Mouse (Mus musculus) liver, embryonic 13.5 days (tissue): Measurements from ENCODE around the gene Tet3. TPM values are rescaled to one million over a fixed set of nuclear protein-coding genes. Genes with fewer than 3 reads are reported as not detected.

Experiments
- ATAC-seq: fragments of 200-750 bp; cut with Nextera tagmentation; 2 replicates; pipeline ENCODE4 v1.8.0; 2017; ENCODE audit warnings: low read depth, mild to moderate bottlenecking, moderate number of reproducible peaks, moderate library complexity
- DNase-seq: peaks from one replicate; pipeline ENCODE4 v3.0.0; 2022
- H3K27ac ChIP-seq: fragments of 300-500 bp; sonication (generic); 2 replicates; pipeline ENCODE4 v1.5.1; 2015; ENCODE audit warnings: moderate library complexity, mild to moderate bottlenecking, inconsistent platforms
- H3K27me3 ChIP-seq: fragments of 300-500 bp; sonication (generic); 2 replicates; pipeline ENCODE4 v1.6.1; 2015; ENCODE audit warnings: mild to moderate bottlenecking, inconsistent platforms
- H3K36me3 ChIP-seq: fragments of 300-500 bp; sonication (generic); 2 replicates; pipeline ENCODE4 v1.6.1; 2015; ENCODE audit warnings: mild to moderate bottlenecking, inconsistent platforms
- H3K4me1 ChIP-seq: fragments of 300-500 bp; sonication (generic); replicated peaks from 2 replicates; pipeline ENCODE4 v1.6.1; 2015; ENCODE audit warnings: inconsistent platforms
- H3K4me2 ChIP-seq: fragments of 300-500 bp; sonication (generic); 2 replicates; pipeline ENCODE4 v1.6.1; 2015; ENCODE audit warnings: inconsistent platforms, mild to moderate bottlenecking, moderate library complexity
- H3K4me3 ChIP-seq: fragments of 300-500 bp; sonication (generic); replicated peaks from 2 replicates; pipeline ENCODE4 v1.5.1; 2015; ENCODE audit warnings: mild to moderate bottlenecking, inconsistent platforms
- H3K9ac ChIP-seq: fragments of 300-500 bp; sonication (generic); 2 replicates; pipeline ENCODE4 v1.6.1; 2015; ENCODE audit warnings: mild to moderate bottlenecking, inconsistent platforms
- H3K9me3 ChIP-seq: fragments of 300-500 bp; sonication (generic); replicated peaks from 2 replicates; pipeline ENCODE4 v1.6.1; 2016; ENCODE audit warnings: inconsistent platforms
- WGBS: fragments of 180-500 bp; shearing (Covaris S2); methylation state at CpG from one replicate; pipeline ENCODE4 v1.1.7; 2015; ENCODE audit not compliant: insufficient replicate concordance; 5-methylcytosine and 5-hydroxymethylcytosine counted together
- polyA plus RNA-seq: library from polyadenylated mRNA; unstranded; fragments of >200 nt; fragmentation: Nextera tagmentation; extraction: Ambion mirVana; gene quantifications from 2 replicates; pipeline ENCODE4 v1.2.1, GENCODE M21; 2015

Tet3 gene
- polyA plus RNA-seq, 1 experiment from 2014 or later: 10.4 TPM

GRCm38 (mm10) chr6:83475431-83475830, 16.5 kb upstream of the Tet3 start:
- Histone ChIP-seq H3K9ac (no peak overlapping the region), H3K4me3 (no peak overlapping the region), H3K4me2 (no peak overlapping the region), H3K27me3 (no peaks in the 10 kb centered on the region), H3K4me1 (no peaks in the 10 kb centered on the region), H3K27ac (no peak overlapping the region), H3K36me3 (peaks cover 16% of the 10 kb centered on the region), H3K9me3 (no peaks in the 10 kb centered on the region)
- ATAC-seq: no peak
- DNase-seq: no peak
- WGBS: 56% methylated on average over 7 of the region's 7 CpGs

DNA sequence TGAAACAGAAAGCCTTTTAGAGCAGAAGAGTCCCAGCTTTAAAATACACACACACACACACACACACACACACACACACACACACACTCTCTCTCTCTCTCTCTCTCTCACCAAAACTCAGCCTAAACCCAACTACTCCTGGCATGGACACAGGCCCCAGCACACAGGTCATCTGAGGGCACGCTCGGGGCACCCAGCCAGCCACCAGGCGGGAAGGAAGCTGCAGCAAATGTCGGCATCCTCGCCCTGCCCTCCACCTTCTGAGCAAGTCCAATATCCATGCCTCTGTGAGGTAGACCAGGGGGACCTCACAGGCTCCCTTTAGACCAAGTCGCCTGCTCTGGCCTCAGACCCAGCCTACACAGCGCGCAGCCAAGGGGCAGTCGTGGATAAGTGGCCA, 14.4 kb upstream of the Tet3 start:
- 82% methylated on average over 9 of the region's 9 CpGs for WGBS
- Histone ChIP-seq H3K36me3 (no peaks in the 10 kb centered on the region), H3K4me3 (no peak overlapping the region), H3K4me2 (no peak overlapping the region), H3K9me3 (no peaks in the 10 kb centered on the region), H3K9ac (no peak overlapping the region), H3K4me1 (no peaks in the 10 kb centered on the region), H3K27ac (no peak overlapping the region), H3K27me3 (no peaks in the 10 kb centered on the region)
- ATAC-seq (no peak), DNase-seq (no peak)

- no peak overlapping the region for H3K4me2 ChIP-seq
- no peak for DNase-seq
- 82% methylated on average over 7 of the region's 7 CpGs for WGBS
- H3K9ac ChIP-seq: no peak overlapping the region
- H3K27ac ChIP-seq: no peak overlapping the region
- H3K4me1 ChIP-seq: no peaks in the 10 kb centered on the region
- no peaks in the 10 kb centered on the region for H3K9me3 ChIP-seq
- H3K36me3 ChIP-seq: no peaks in the 10 kb centered on the region
- H3K27me3 ChIP-seq: no peaks in the 10 kb centered on the region
- ATAC-seq: no peak
- H3K4me3 ChIP-seq: no peak overlapping the region
Measured at GRCm38 (mm10) chr6:83471739-83472138, 12.9 kb upstream of the Tet3 start.

DNA sequence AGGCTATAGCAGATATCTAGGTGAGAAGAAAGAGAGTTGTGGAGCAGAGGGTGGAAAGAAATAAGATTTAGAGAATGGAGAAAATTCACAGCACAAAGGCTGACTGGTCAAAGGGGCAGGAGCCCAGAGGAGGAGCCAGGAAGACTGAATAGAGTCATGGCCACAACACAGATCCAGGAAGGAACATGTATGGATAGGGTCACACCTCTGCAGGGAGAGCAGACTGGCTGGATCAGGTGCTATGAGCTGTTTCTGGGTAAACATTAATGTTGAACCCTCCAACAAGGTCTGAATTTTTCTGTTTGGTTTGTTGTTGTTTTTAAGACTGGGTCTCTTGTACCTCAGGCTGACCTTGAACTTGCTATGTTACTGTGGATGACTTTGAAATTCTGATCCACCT, 5.1 kb upstream of the Tet3 start:
- Histone ChIP-seq H3K36me3 (no peaks in the 10 kb centered on the region), H3K9ac (no peak overlapping the region), H3K4me1 (peaks cover 19% of the 10 kb centered on the region), H3K4me2 (no peak overlapping the region), H3K27ac (no peak overlapping the region), H3K4me3 (no peak overlapping the region), H3K9me3 (no peaks in the 10 kb centered on the region), H3K27me3 (no peaks in the 10 kb centered on the region)
- ATAC-seq (no peak), DNase-seq (no peak)

DNA sequence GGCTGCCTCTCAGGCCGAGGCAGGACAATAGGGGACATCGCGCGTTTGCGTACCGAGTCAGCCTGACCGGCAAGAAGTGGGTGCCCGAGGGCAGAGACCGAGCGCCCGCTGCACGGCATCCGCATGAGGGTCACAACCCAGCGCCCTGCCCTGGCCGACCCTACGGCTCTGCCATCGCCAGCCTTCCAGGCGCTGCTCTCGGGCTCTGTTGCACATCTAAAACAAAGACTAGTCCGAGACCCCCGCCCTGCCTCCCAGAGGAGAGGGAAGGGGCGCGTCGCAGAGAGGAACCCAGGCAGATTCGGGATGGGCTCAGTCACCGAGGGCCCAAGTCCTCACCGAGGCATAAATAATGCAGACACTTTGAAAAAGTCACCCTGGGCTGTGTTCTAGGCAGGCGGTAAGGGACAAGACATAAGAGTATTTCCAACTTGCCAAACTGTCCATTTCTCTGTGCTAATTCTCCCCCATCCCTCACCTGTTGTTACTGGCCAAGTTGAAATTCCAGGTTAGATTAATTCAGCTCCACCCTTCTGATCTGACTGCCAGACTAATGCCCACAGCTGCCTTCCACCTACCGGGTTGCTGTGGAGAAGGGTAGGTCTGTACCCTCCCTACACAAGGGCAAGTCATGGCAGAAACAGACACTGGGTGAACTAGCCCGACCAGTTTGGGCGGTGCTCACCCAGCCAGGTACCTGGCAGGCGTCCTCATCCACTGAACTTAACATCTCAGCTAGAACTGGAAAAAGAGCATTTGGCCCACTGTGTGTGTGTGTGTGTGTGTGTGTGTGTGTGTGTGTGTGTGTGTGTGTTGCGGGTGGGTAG, 1.7 kb downstream of the Tet3 start:
- peak overlapping the region; percentile 87 for H3K9ac ChIP-seq
- H3K4me1 ChIP-seq: peaks cover 83% of the 10 kb centered on the region
- H3K4me2 ChIP-seq: peak overlapping the region; percentile 98
- WGBS: 4% methylated on average over 33 of the region's 33 CpGs
- H3K9me3 ChIP-seq: no peaks in the 10 kb centered on the region
- peak; percentile 21 for ATAC-seq
- DNase-seq: no peak
- H3K27me3 ChIP-seq: peaks cover 16% of the 10 kb centered on the region; the same call in 1 of the 2 replicates
- H3K27ac ChIP-seq: peak overlapping the region; percentile 83
- 0 out of 2 replicates have a peak, but pooled peaks cover 8% of the 10 kb centered on the region for H3K36me3 ChIP-seq
- peak overlapping the region; percentile 74 for H3K4me3 ChIP-seq

- ATAC-seq: peak; percentile 74
- peak overlapping the region; percentile 87 for H3K9ac ChIP-seq
- peak overlapping the region; percentile 83 for H3K27ac ChIP-seq
- peaks cover 16% of the 10 kb centered on the region; the same call in 1 of the 2 replicates for H3K27me3 ChIP-seq
- peak overlapping the region; percentile 98 for H3K4me2 ChIP-seq
- H3K4me1 ChIP-seq: peaks cover 92% of the 10 kb centered on the region
- WGBS: under 1% methylated on average over 96 of the region's 105 CpGs
- no peaks in the 10 kb centered on the region for H3K9me3 ChIP-seq
- H3K36me3 ChIP-seq: 0 out of 2 replicates have a peak, but pooled peaks cover 8% of the 10 kb centered on the region
- peak; percentile 57 for DNase-seq
- peak overlapping the region; percentile 74 for H3K4me3 ChIP-seq
Measured at GRCm38 (mm10) chr6:83456131-83456983, 2.5 kb downstream of the Tet3 start.

GRCm38 (mm10) chr6:83455328-83456130, 3.4 kb downstream of the Tet3 start:
- DNase-seq (no peak), ATAC-seq (peak; percentile 21)
- WGBS: under 1% methylated on average over 40 of the region's 41 CpGs
- H3K36me3 ChIP-seq: 0 out of 2 replicates have a peak, but pooled peaks cover 8% of the 10 kb centered on the region
- peaks cover 16% of the 10 kb centered on the region; the same call in 1 of the 2 replicates for H3K27me3 ChIP-seq
- no peaks in the 10 kb centered on the region for H3K9me3 ChIP-seq
- peaks cover 96% of the 10 kb centered on the region for H3K4me1 ChIP-seq
- H3K9ac ChIP-seq: peak overlapping the region; percentile 87
- peak overlapping the region; percentile 83 for H3K27ac ChIP-seq
- H3K4me3 ChIP-seq: peak overlapping the region; percentile 74
- peak overlapping the region; percentile 98 for H3K4me2 ChIP-seq

GRCm38 (mm10) chr6:83453706-83454105, 5.2 kb downstream of the Tet3 start:
- Histone ChIP-seq H3K27ac (peak overlapping the region; percentile 32; the same call in 1 of the 2 replicates), H3K9me3 (no peaks in the 10 kb centered on the region), H3K9ac (peak overlapping the region; percentile 28; the same call in 1 of the 2 replicates), H3K4me3 (peak overlapping the region; percentile 74), H3K27me3 (peaks cover 16% of the 10 kb centered on the region; the same call in 1 of the 2 replicates), H3K4me2 (peak overlapping the region; percentile 98), H3K4me1 (peaks cover 96% of the 10 kb centered on the region), H3K36me3 (0 out of 2 replicates have a peak, but pooled peaks cover 12% of the 10 kb centered on the region)
- DNase-seq: no peak
- 29% methylated on average over 11 of the region's 11 CpGs for WGBS
- ATAC-seq: no peak

DNA sequence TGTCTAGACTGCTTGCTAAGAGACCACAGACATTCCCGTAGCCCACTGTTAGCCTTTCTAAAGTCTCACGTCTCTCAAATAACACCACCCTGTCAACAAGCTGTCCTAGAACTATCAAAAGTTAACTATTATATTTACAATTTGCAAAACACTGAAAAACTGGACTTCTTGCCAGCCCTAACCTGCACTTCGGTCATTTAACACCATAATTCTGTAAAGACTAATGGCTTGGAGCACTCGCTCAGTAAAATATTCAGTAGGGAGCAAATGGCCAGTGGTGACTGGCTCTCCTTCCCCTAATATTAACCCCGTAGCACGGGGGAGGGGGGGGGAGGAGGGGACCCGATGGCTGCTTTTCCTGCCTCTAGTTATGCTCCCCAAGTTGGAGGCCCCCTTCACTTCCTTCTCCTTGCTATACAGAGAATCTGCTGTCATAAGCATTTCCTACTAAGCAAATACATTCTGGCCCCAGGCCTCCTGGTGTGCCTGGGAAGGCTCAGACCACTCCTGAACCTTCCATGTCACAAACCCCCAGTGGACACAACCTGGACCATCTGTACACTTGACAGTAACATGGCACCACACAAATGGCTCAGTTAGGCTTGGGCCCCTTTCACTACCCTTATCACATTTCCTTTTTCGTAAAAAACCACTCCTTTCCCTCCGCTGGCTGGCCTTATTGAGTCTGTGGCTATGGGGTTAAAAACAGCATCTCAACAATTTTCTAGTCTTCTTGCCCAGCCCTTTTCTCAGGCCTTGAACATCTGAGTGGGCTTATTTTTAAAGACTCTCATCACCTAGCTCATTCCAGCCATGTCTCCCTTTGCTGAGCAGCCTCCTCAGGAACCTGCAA, 8.2 kb downstream of the Tet3 start:
- no peaks in the 10 kb centered on the region for H3K27me3 ChIP-seq
- ATAC-seq (0 out of 2 replicates have a peak, but pooled peaks have one; percentile 15), DNase-seq (no peak)
- peak overlapping the region; percentile 67 for H3K27ac ChIP-seq
- peaks cover 22% of the 10 kb centered on the region; the same call in 1 of the 2 replicates for H3K36me3 ChIP-seq
- H3K9ac ChIP-seq: peak overlapping the region; percentile 49
- peak overlapping the region; percentile 47 for H3K4me2 ChIP-seq
- 25% methylated on average over 9 of the region's 9 CpGs for WGBS
- peaks cover 99% of the 10 kb centered on the region for H3K4me1 ChIP-seq
- 0 out of 2 replicates have a peak overlapping the region, but pooled peaks have one; percentile 9 for H3K4me3 ChIP-seq
- no peaks in the 10 kb centered on the region for H3K9me3 ChIP-seq

GRCm38 (mm10) chr6:83449440-83449839, 9.4 kb downstream of the Tet3 start:
- H3K9ac ChIP-seq: 0 out of 2 replicates have a peak overlapping the region, but pooled peaks have one; percentile 22
- WGBS: 10% methylated on average over 3 of the region's 3 CpGs
- H3K9me3 ChIP-seq: no peaks in the 10 kb centered on the region
- no peak for DNase-seq
- H3K4me3 ChIP-seq: no peak overlapping the region
- ATAC-seq: no peak
- H3K4me2 ChIP-seq: peak overlapping the region; percentile 9; the same call in 1 of the 2 replicates
- peak overlapping the region; percentile 49 for H3K27ac ChIP-seq
- peaks cover 98% of the 10 kb centered on the region for H3K4me1 ChIP-seq
- peaks cover 27% of the 10 kb centered on the region for H3K36me3 ChIP-seq
- H3K27me3 ChIP-seq: no peaks in the 10 kb centered on the region
